Mouse (Mus musculus) midbrain, postnatal 0 days (tissue): ENCODE data around the gene Arhgap8. TPM values are rescaled to one million over a fixed set of nuclear protein-coding genes. Genes with fewer than 3 reads are reported as not detected.

Experiments
- ATAC-seq: fragments of 200-750 bp; cut with Nextera tagmentation; 2 replicates; pipeline ENCODE4 v1.8.0; 2017; ENCODE audit warnings: moderate number of reproducible peaks, mild to moderate bottlenecking, moderate TSS enrichment, moderate library complexity; ENCODE audit not compliant: low FRiP score
- DNase-seq: peaks from one replicate; pipeline ENCODE4 v3.0.0-alpha.2; 2015; ENCODE audit warnings: low spot score
- H3K27ac ChIP-seq: fragments of 300-500 bp; sonication (generic); 2 replicates; pipeline ENCODE4 v1.5.1; 2014; ENCODE audit warnings: low read depth, mild to moderate bottlenecking, low read length, mixed read lengths
- H3K27me3 ChIP-seq: fragments of 300-500 bp; sonication (generic); 2 replicates; pipeline ENCODE4 v1.6.1; 2014; ENCODE audit warnings: low read length, control low read depth, mixed read lengths; ENCODE audit not compliant: insufficient read depth
- H3K36me3 ChIP-seq: fragments of 300-500 bp; sonication (generic); 2 replicates; pipeline ENCODE4 v1.6.1; 2014; ENCODE audit warnings: low read length, control low read depth, mixed read lengths; ENCODE audit not compliant: insufficient read depth
- H3K4me1 ChIP-seq: fragments of 300-500 bp; sonication (generic); 2 replicates; pipeline ENCODE4 v1.6.1; 2014; ENCODE audit warnings: mild to moderate bottlenecking, control low read depth, antibody characterized with exemption, low read length, mixed read lengths; ENCODE audit not compliant: insufficient read depth
- H3K4me2 ChIP-seq: fragments of 300-500 bp; sonication (generic); 2 replicates; pipeline ENCODE4 v1.6.1; 2014; ENCODE audit warnings: low read depth, mild to moderate bottlenecking, low read length, mixed read lengths; ENCODE audit not compliant: poor library complexity, severe bottlenecking
- H3K4me3 ChIP-seq: fragments of 300-500 bp; sonication (generic); 2 replicates; pipeline ENCODE4 v1.5.1; 2014; ENCODE audit warnings: low read depth, mild to moderate bottlenecking, low read length, moderate library complexity
- H3K9ac ChIP-seq: fragments of 300-500 bp; sonication (generic); replicated peaks from 2 replicates; pipeline ENCODE4 v1.6.1; 2014; ENCODE audit warnings: mild to moderate bottlenecking, low read length, moderate library complexity, mixed read lengths; ENCODE audit not compliant: poor library complexity, severe bottlenecking
- H3K9me3 ChIP-seq: fragments of 300-500 bp; sonication (generic); 2 replicates; pipeline ENCODE4 v1.6.1; 2016; ENCODE audit warnings: low read length, control low read depth
- CTCF ChIP-seq: IDR thresholded peaks from 2 replicates; pipeline ENCODE4 v1.5.1; 2016; ENCODE audit warnings: antibody characterized with exemption, mild to moderate bottlenecking
- WGBS: fragments of 180-500 bp; shearing (Covaris S2); extraction: QIAGEN DNeasy Blood & Tissue Kit; methylation state at CpG from one replicate; pipeline ENCODE4 v1.1.7; 2014; 5-methylcytosine and 5-hydroxymethylcytosine counted together
- polyA plus RNA-seq: library from polyadenylated mRNA; unstranded; fragments of >200 nt; fragmentation: Nextera tagmentation; extraction: Ambion mirVana; gene quantifications from 2 replicates; pipeline ENCODE4 v1.2.1, GENCODE M21; 2015
- total RNA-seq: library from RNA; depleted of rRNA; stranded (reverse); fragments of >200 nt; gene quantifications from 2 replicates; pipeline ENCODE4 v1.2.3, GENCODE M21; 2014

Gene Arhgap8
- total and polyA plus RNA-seq, 2 experiments from 2014 or later: 0.44 to 0.53 TPM

DNA sequence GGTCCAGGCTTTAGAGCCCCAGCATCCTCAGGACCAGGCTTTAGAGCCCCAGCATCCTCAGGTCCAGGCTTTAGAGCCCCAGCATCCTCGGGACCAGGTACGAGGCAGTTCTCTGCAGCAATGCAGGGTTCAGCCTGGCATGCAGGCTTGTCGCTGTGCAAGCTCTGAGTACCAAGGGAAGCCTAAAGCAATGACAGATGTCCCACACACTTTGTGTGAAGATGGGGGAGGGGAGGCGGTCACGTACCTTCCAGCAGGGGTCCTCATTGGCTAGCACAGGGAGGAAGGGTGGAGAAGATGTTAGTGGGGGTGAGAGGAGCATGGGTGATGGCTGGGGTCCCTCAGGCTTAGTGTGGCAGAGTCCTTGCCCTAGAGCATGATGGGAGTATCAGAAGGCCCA is 73.8 kb downstream of the Arhgap8 start:
- WGBS: 89% methylated on average over 5 of the region's 5 CpGs
- DNase-seq (no peak), ATAC-seq (no peak)
- peak; percentile 33; the same call in 1 of the 2 replicates for TF ChIP-seq CTCF
- Histone ChIP-seq H3K9ac (no peak overlapping the region), H3K4me2 (no peak overlapping the region), H3K27me3 (no peaks in the 10 kb centered on the region), H3K27ac (no peak overlapping the region), H3K4me3 (no peak overlapping the region), H3K4me1 (no peaks in the 10 kb centered on the region), H3K9me3 (no peaks in the 10 kb centered on the region), H3K36me3 (no peaks in the 10 kb centered on the region; the same call in none of the 2 replicates)

DNA sequence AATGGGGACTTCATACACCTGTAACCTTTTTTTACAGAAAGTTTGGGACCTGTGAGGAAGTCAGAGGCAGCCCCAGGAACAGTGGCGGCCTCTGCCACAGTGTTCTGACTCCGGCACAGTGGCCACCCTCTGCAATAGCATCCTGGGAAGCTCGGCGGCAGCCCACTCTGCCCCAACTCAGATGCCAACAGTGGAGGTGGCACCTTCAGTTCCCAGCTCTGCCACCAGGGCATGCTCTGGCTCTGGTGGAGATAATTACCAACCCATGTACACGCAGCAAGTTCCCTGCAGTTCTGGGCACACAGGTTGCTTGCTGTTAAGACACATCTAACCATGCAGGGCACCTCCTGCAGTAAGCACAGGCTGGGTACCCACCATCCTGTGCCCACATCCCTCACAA is 80.3 kb downstream of the Arhgap8 start:
- Histone ChIP-seq H3K4me3 (no peak overlapping the region), H3K36me3 (no peaks in the 10 kb centered on the region), H3K4me1 (no peaks in the 10 kb centered on the region), H3K27ac (no peak overlapping the region), H3K27me3 (no peaks in the 10 kb centered on the region), H3K9me3 (no peaks in the 10 kb centered on the region), H3K4me2 (no peak overlapping the region), H3K9ac (no peak overlapping the region)
- peak; percentile 71 for DNase-seq
- peak; percentile 77 for TF ChIP-seq CTCF
- WGBS: 73% methylated on average over 5 of the region's 5 CpGs
- 0 out of 2 replicates have a peak, but pooled peaks have one; percentile 58 for ATAC-seq

DNA sequence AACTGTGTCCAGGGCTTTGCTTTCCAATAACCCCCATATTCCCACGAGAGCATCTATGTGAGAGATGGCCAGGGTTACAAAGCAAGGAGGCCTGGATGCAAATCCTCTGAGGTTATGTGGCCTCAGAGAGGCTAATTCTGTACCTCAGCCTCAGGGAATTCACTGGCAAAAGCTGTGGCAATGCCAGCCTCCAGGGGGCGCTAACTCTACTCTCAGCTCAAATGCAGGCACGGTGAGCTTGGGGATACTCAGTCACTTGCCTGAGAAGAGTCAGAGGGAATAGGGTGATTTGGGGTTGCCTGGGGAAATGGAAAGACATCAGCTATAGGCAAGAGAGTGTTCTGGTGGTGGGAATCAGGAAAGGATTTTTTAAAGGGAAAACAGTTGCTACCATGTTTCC is 83.8 kb downstream of the Arhgap8 start:
- no peak overlapping the region for H3K9ac ChIP-seq
- H3K4me3 ChIP-seq: no peak overlapping the region
- no peak overlapping the region for H3K4me2 ChIP-seq
- H3K9me3 ChIP-seq: no peaks in the 10 kb centered on the region
- 47% methylated on average over 3 of the region's 3 CpGs for WGBS
- H3K27me3 ChIP-seq: no peaks in the 10 kb centered on the region
- H3K4me1 ChIP-seq: no peaks in the 10 kb centered on the region
- ATAC-seq (no peak), DNase-seq (peak; percentile 52)
- no peaks in the 10 kb centered on the region for H3K36me3 ChIP-seq
- peak; percentile 70 for TF ChIP-seq CTCF
- no peak overlapping the region for H3K27ac ChIP-seq

DNA sequence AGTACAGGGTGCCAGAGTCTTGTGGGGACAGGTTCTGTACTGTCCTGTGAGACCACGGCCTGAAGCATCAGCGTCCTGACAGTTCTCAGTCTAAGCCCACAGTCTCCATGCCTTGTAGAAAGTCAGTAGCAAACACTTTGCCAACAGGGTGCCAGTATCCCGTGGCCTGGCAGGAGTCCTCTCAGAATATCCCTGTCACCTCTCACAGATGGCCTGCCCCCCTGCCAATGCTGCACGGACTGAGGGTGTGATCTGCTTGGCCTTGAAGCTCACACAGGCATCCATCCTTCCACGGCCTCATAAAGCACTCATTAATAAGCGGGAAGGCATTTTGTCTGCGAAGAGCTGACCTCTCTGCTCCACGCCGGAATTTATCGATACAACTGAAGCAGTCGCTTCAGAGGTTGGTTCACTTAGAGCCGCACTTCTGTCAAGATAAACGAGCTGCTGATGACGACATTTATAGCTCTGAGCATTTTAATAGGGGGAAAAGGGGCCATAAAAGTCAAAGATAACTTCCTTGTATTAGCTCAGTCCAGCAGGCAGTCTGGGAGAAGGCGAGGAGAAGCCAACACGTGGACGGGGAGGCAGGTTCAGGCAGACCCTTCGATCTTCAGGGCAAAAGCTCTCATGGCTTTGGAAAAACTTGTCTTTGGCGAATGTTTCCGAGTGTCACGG is 89.6 kb downstream of the Arhgap8 start:
- no peaks in the 10 kb centered on the region for H3K9me3 ChIP-seq
- no peak overlapping the region for H3K4me2 ChIP-seq
- TF ChIP-seq CTCF: no peak
- no peaks in the 10 kb centered on the region for H3K36me3 ChIP-seq
- ATAC-seq: no peak
- peaks cover 12% of the 10 kb centered on the region for H3K4me1 ChIP-seq
- no peak for DNase-seq
- no peak overlapping the region for H3K27ac ChIP-seq
- no peaks in the 10 kb centered on the region for H3K27me3 ChIP-seq
- no peak overlapping the region for H3K9ac ChIP-seq
- WGBS: 77% methylated on average over 21 of the region's 21 CpGs
- no peak overlapping the region for H3K4me3 ChIP-seq

DNA sequence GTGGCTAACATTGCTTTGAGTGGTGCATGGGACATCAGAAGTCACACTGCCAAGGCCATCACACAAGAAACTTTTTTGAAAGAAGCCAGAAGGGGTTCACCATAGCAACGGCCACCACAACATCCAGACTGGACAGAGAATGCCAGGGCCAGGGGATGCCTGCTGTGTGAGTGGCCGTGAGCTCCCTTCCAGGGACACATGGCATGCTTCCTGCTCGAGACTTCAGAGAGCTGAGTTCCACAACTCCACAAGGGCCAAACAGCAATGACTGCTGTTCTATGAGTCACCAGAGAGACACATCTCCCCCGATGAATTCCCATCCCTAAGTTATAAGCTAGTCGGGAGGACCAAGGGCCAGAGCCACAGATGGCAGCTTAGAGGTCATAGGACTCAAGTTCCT is 91.3 kb downstream of the Arhgap8 start:
- H3K4me1 ChIP-seq: peaks cover 16% of the 10 kb centered on the region
- ATAC-seq: no peak

DNA sequence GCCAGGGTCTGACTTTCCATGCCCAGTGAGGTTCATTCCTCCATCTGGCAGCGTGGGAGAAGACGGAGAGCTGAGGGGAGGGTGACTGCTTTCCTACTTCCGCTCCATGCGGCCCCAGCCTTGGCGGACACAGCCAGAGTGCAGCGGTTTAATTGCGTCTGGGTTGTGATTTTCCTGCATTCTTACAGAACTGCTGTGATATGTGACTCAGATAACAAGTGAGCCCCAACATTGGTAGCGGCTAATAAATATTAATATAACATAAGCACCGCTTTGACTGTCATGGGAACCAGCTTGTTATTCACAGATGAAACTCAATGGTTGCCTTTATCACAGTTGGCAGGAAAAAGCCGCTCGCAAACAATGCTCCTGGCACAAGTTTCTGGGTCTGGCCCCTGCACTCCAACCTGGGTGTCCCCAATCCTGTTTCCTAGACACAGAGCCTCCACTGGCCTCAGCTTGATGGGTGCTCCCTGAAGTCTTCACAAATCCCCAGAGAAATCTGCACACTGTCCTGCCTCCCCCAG is 93.0 kb downstream of the Arhgap8 start:
- Histone ChIP-seq H3K9ac (no peak overlapping the region), H3K27ac (peak overlapping the region; percentile 63), H3K4me1 (peaks cover 16% of the 10 kb centered on the region), H3K36me3 (no peaks in the 10 kb centered on the region), H3K4me3 (no peak overlapping the region), H3K9me3 (no peaks in the 10 kb centered on the region), H3K27me3 (no peaks in the 10 kb centered on the region), H3K4me2 (peak overlapping the region; percentile 24; the same call in 1 of the 2 replicates)
- peak; percentile 78 for DNase-seq
- TF ChIP-seq CTCF: no peak
- ATAC-seq: peak; percentile 61
- WGBS: 26% methylated on average over 11 of the region's 11 CpGs

More for the DNA sequence above, 91.3 kb downstream of the Arhgap8 start:
- 66% methylated on average over 5 of the region's 5 CpGs for whole genome bisulfite sequencing
- H3K27me3 ChIP-seq: no peaks in the 10 kb centered on the region
- no peak overlapping the region for H3K4me3 ChIP-seq
- no peaks in the 10 kb centered on the region for H3K36me3 ChIP-seq
- no peaks in the 10 kb centered on the region for H3K9me3 ChIP-seq
- no peak overlapping the region for H3K27ac ChIP-seq
- no peak overlapping the region for H3K4me2 ChIP-seq
- DNase-seq: peak; percentile 47
- no peak overlapping the region for H3K9ac ChIP-seq
- TF ChIP-seq CTCF: no peak
